Mouse (Mus musculus) hindbrain, embryonic 11.5 days (tissue): ENCODE measurements around the gene Smarca4. TPM values are rescaled to one million over a fixed set of nuclear protein-coding genes. Genes with fewer than 3 reads are reported as not detected.
"Not testable (repeated sequence)": the region's sequence is repeated elsewhere in the genome, so short reads cannot be mapped to it uniquely, and the experiment has no call there.

Experiments
- ATAC-seq: fragments of 200-750 bp; cut with Nextera tagmentation; 2 replicates; pipeline ENCODE4 v1.8.0; 2017; ENCODE audit warnings: mild to moderate bottlenecking, moderate TSS enrichment, moderate library complexity; ENCODE audit not compliant: low FRiP score
- DNase-seq: peaks from one replicate; pipeline ENCODE4 v3.0.0-alpha.2; 2015; ENCODE audit warnings: low spot score
- H3K27ac ChIP-seq: fragments of 300-500 bp; sonication (generic); 2 replicates; pipeline ENCODE4 v1.5.1; 2014; ENCODE audit warnings: mild to moderate bottlenecking, low read depth, low read length
- H3K27me3 ChIP-seq: fragments of 300-500 bp; sonication (generic); 2 replicates; pipeline ENCODE4 v1.6.1; 2014; ENCODE audit warnings: mild to moderate bottlenecking, low read length, moderate library complexity, mixed read lengths; ENCODE audit not compliant: control insufficient read depth, insufficient read depth
- H3K36me3 ChIP-seq: fragments of 300-500 bp; sonication (generic); 2 replicates; pipeline ENCODE4 v1.6.1; 2014; ENCODE audit warnings: mild to moderate bottlenecking, low read length, moderate library complexity, mixed read lengths; ENCODE audit not compliant: control insufficient read depth, insufficient read depth
- H3K4me1 ChIP-seq: fragments of 300-500 bp; sonication (generic); replicated peaks from 2 replicates; pipeline ENCODE4 v1.6.1; 2014; ENCODE audit warnings: low read length, mixed read lengths; ENCODE audit not compliant: control insufficient read depth, insufficient read depth
- H3K4me2 ChIP-seq: fragments of 300-500 bp; sonication (generic); replicated peaks from 2 replicates; pipeline ENCODE4 v1.6.1; 2014; ENCODE audit warnings: mild to moderate bottlenecking, low read depth, low read length
- H3K4me3 ChIP-seq: fragments of 300-500 bp; sonication (generic); 2 replicates; pipeline ENCODE4 v1.5.1; 2014; ENCODE audit warnings: low read depth, low read length
- H3K9ac ChIP-seq: fragments of 300-500 bp; sonication (generic); 2 replicates; pipeline ENCODE4 v1.6.1; 2014; ENCODE audit warnings: low read depth, low read length
- H3K9me3 ChIP-seq: fragments of 300-500 bp; sonication (generic); 2 replicates; pipeline ENCODE4 v1.6.1; 2016; ENCODE audit warnings: low read length; ENCODE audit not compliant: control insufficient read depth
- WGBS: fragments of 180-500 bp; shearing (Covaris S2); extraction: QIAGEN DNeasy Blood & Tissue Kit; methylation state at CpG from one replicate; pipeline ENCODE4 v1.1.7; 2014; 5-methylcytosine and 5-hydroxymethylcytosine counted together
- polyA plus RNA-seq: library from polyadenylated mRNA; unstranded; fragments of >200 nt; fragmentation: Nextera tagmentation; extraction: Ambion mirVana; gene quantifications from 2 replicates; pipeline ENCODE4 v1.2.1, GENCODE M21; 2014

Gene Smarca4
- polyA plus RNA-seq, 1 experiment from 2014 or later: 146 TPM

DNA sequence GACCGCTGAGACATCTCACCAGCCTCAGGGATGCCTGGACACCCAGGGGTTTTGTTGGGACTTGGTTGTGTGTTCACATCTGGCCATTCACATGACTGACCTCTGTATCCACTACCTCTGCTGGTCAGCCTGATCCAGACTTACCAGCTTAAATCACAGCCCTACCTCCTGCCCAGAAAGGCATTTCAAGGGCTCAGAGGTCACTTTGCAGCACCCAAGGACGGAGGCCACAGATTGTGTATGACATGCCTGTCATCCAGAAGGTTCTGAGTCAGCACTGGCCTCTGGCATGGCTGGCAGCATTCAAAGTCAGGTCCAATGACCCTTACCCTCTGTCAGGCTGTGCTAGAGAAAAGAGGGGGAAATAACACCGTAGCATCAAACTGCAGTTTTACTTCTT is 74.1 kb downstream of the Smarca4 start:
- H3K27ac ChIP-seq: no peak overlapping the region
- DNase-seq (no peak), ATAC-seq (no peak)
- H3K4me1 ChIP-seq: no peaks in the 10 kb centered on the region
- no peak overlapping the region for H3K4me3 ChIP-seq
- H3K27me3 ChIP-seq: no peaks in the 10 kb centered on the region
- no peak overlapping the region for H3K4me2 ChIP-seq
- peaks cover 26% of the 10 kb centered on the region for H3K36me3 ChIP-seq
- H3K9me3 ChIP-seq: no peaks in the 10 kb centered on the region
- H3K9ac ChIP-seq: no peak overlapping the region
- 97% methylated on average over 3 of the region's 3 CpGs for WGBS

GRCm38 (mm10) chr9:21691862-21692261 is 75.9 kb downstream of the Smarca4 start:
- Histone ChIP-seq H3K4me2 (no peak overlapping the region), H3K4me1 (no peaks in the 10 kb centered on the region), H3K27me3 (no peaks in the 10 kb centered on the region), H3K9me3 (no peaks in the 10 kb centered on the region), H3K9ac (no peak overlapping the region), H3K4me3 (no peak overlapping the region), H3K27ac (no peak overlapping the region), H3K36me3 (peaks cover 15% of the 10 kb centered on the region; the same call in 1 of the 2 replicates)
- ATAC-seq: no peak
- WGBS: 52% methylated on average over 2 of the region's 2 CpGs
- DNase-seq: peak; percentile 58

DNA sequence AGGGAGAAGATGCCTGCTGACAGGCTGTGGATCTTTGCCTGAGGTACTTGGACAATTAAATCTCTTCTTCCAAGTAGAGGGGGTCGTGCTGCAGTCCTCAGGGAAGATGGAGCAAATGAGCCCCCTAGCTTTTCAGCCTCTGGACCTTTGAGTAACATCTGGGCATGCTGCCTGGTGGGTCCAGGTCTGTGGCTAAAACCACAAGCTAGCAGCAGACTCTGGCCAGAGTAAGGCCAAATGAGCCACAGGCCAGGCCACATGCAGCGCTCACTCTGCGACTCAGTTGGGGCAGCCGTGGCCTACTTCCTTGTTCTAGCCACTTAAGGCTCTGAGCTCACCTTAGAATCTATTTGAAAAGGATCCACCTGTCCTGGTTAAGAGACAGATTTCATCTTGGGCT is 76.5 kb downstream of the Smarca4 start:
- no peak overlapping the region for H3K9ac ChIP-seq
- DNase-seq (no peak), ATAC-seq (no peak)
- H3K9me3 ChIP-seq: no peaks in the 10 kb centered on the region
- no peaks in the 10 kb centered on the region for H3K4me1 ChIP-seq
- no peak overlapping the region for H3K4me3 ChIP-seq
- H3K27ac ChIP-seq: no peak overlapping the region
- 0 out of 2 replicates have a peak, but pooled peaks cover 8% of the 10 kb centered on the region for H3K36me3 ChIP-seq
- no peaks in the 10 kb centered on the region for H3K27me3 ChIP-seq
- 97% methylated on average over 4 of the region's 4 CpGs for WGBS
- H3K4me2 ChIP-seq: no peak overlapping the region

DNA sequence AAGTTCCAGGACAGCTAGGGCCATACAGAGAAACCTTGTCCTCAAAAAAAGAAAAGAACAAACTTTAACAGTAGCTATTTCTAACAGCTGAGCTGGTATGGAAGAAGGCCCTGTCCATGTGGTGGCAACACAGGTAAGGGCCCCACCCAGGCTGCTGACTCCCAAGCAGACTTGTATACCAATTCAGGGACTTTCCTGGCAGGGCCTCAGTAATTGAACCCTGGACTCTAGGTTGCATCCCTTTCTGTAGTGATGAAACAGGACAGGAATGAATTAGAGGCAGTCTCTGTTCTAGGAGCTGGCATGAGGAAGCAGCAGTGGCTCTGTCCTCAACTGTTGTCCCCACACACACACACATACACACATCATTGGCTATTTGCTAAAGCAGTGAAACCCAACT is 78.1 kb downstream of the Smarca4 start:
- H3K36me3 ChIP-seq: 0 out of 2 replicates have a peak, but pooled peaks cover 14% of the 10 kb centered on the region

DNA sequence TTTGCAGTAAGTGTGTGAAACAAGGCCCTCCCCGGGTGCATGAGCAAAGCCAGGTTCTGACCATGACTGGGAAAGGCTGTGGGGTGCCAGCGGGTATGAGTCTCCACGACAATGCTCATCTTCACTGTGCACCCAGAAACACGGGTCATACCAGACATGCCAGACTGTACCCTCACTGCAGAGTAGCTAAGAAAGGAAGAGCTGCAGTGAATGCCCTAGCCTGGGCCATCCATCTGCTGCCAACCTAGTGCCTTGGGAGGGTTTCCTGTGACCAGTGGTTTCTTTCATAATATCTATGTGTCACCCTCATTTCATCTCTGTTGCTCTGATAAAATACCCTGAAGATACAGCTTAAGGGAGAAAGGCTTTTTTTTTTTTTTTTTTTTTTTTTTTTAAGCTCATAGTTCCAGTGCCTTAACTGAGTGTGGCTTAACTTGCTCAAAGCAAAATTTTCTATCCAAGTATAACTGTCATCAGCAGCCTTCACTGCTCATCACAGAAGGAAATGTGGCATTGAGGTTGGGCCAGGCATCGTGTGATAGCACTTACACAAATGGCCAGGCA is 79.3 kb downstream of the Smarca4 start:
- no peak for ATAC-seq
- Histone ChIP-seq H3K36me3 (0 out of 2 replicates have a peak, but pooled peaks cover 14% of the 10 kb centered on the region), H3K4me1 (no peaks in the 10 kb centered on the region), H3K27ac (no peak overlapping the region), H3K9ac (no peak overlapping the region), H3K27me3 (no peaks in the 10 kb centered on the region), H3K4me3 (no peak overlapping the region), H3K4me2 (no peak overlapping the region), H3K9me3 (no peaks in the 10 kb centered on the region)
- WGBS: 90% methylated on average over 5 of the region's 5 CpGs
- no peak for DNase-seq

More for the DNA sequence above, 78.1 kb downstream of the Smarca4 start:
- no peak overlapping the region for H3K9ac ChIP-seq
- no peak for DNase-seq
- H3K4me1 ChIP-seq: no peaks in the 10 kb centered on the region
- H3K9me3 ChIP-seq: no peaks in the 10 kb centered on the region
- no peaks in the 10 kb centered on the region for H3K27me3 ChIP-seq
- no peak overlapping the region for H3K4me3 ChIP-seq
- ATAC-seq: no peak
- H3K27ac ChIP-seq: no peak overlapping the region
- H3K4me2 ChIP-seq: no peak overlapping the region

GRCm38 (mm10) chr9:21697121-21697520 is 81.2 kb downstream of the Smarca4 start:
- Histone ChIP-seq H3K9me3 (no peaks in the 10 kb centered on the region), H3K4me3 (no peak overlapping the region), H3K36me3 (peaks cover 14% of the 10 kb centered on the region; the same call in 1 of the 2 replicates), H3K27me3 (no peaks in the 10 kb centered on the region), H3K4me1 (no peaks in the 10 kb centered on the region), H3K4me2 (no peak overlapping the region), H3K9ac (no peak overlapping the region), H3K27ac (no peak overlapping the region)
- no peak for ATAC-seq
- DNase-seq: no peak
- WGBS: 83% methylated on average over 6 of the region's 6 CpGs

GRCm38 (mm10) chr9:21699280-21699679 is 83.3 kb downstream of the Smarca4 start:
- not testable (repeated sequence) for H3K4me2 ChIP-seq, DNase-seq, H3K9ac ChIP-seq, H3K4me3 ChIP-seq, H3K27me3 ChIP-seq, ATAC-seq, H3K4me1 ChIP-seq, H3K27ac ChIP-seq, H3K9me3 ChIP-seq
- WGBS: 82% methylated on average over 6 of the region's 6 CpGs
- peaks cover 15% of the 10 kb centered on the region; the same call in 1 of the 2 replicates for H3K36me3 ChIP-seq

DNA sequence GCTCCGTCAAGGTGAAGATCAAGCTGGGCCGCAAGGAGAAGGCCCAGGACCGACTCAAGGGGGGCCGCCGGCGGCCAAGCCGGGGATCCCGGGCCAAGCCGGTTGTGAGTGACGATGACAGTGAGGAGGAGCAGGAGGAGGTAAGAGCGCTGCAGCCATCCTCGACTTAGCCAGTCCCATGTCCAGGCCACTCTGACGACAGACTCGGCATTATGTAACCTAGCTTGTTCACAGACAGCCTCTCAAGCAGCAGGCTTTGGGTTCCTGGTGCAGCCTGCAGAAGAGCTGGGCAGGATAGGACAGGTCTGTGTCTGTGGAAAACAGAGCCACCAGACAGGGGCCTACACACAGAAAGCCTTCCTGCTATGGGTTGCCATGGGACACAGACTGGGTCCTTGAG is 85.1 kb downstream of the Smarca4 start:
- Histone ChIP-seq H3K9ac (no peak overlapping the region), H3K4me3 (no peak overlapping the region), H3K27ac (no peak overlapping the region), H3K36me3 (peaks cover 19% of the 10 kb centered on the region; the same call in 1 of the 2 replicates), H3K9me3 (no peaks in the 10 kb centered on the region), H3K4me1 (no peaks in the 10 kb centered on the region), H3K27me3 (no peaks in the 10 kb centered on the region), H3K4me2 (no peak overlapping the region)
- ATAC-seq (no peak), DNase-seq (no peak)
- 96% methylated on average over 14 of the region's 14 CpGs for WGBS

GRCm38 (mm10) chr9:21703494-21703893 is 87.5 kb downstream of the Smarca4 start:
- ATAC-seq (no peak), DNase-seq (no peak)
- 95% methylated on average over 7 of the region's 7 CpGs for WGBS
- no peak overlapping the region for H3K27ac ChIP-seq
- peaks cover 27% of the 10 kb centered on the region; the same call in 1 of the 2 replicates for H3K36me3 ChIP-seq
- H3K4me2 ChIP-seq: no peak overlapping the region
- H3K9ac ChIP-seq: no peak overlapping the region
- no peaks in the 10 kb centered on the region for H3K27me3 ChIP-seq
- no peak overlapping the region for H3K4me3 ChIP-seq
- no peaks in the 10 kb centered on the region for H3K9me3 ChIP-seq
- no peaks in the 10 kb centered on the region for H3K4me1 ChIP-seq
